Mouse (Mus musculus) adipocyte (in vitro differentiated cells): ENCODE data around the gene Pcsk2.

Experiments
- DNase-seq: peaks from one replicate; pipeline ENCODE4 v3.0.0-alpha.2; 2016; ENCODE audit warnings: low spot score

The Pcsk2 gene

GRCm38 (mm10) chr2:143644374-143644773 lies 98.4 kb downstream of the Pcsk2 start:
- no peak for DNase-seq

- no peak for DNase-seq
Observed at GRCm38 (mm10) chr2:143646001-143646400, 100.0 kb downstream of the Pcsk2 start.

- no peak for DNase-seq
Observed at GRCm38 (mm10) chr2:143654621-143655020, 108.7 kb downstream of the Pcsk2 start.

DNA sequence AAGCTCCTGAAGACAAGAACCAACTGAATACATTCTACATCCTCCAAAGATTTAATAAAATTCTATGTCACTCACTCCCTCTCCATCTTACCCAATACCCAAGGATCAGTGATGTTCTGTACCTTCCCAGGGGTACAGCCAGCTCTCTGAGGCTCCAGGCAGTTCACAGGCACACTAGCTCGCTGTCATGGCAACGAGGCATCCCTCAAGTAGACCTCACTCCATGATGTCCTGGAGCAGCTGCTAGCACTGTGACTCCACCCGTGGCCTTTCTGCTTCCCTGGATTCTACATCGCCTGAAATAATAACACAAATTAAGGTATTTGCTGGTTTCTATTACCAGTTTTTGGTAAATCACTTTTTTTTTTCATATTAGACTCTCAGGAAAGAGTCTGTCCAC lies 111.0 kb downstream of the Pcsk2 start:
- DNase-seq: no peak

DNA sequence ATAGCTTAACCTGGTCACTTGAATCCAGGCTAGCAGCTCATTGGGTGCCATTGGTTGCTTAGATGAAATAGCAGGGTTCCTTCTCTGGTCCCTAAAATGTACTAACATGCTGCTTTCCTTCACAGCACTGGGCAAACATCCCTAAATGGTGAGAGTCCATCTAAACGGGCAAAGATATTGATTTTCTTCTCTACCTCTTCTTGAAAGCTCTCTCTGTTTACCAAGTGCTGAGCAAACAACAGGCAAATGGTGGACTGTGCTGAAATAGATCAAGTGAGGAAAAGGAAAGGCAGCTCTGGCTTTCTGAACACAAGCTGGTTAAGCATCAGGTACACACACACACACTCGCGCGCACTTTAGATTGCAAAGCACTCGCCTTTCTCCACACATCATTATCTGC lies 120.8 kb downstream of the Pcsk2 start:
- DNase-seq: no peak

GRCm38 (mm10) chr2:143677869-143678268 lies 131.9 kb downstream of the Pcsk2 start:
- no peak for DNase-seq

DNA sequence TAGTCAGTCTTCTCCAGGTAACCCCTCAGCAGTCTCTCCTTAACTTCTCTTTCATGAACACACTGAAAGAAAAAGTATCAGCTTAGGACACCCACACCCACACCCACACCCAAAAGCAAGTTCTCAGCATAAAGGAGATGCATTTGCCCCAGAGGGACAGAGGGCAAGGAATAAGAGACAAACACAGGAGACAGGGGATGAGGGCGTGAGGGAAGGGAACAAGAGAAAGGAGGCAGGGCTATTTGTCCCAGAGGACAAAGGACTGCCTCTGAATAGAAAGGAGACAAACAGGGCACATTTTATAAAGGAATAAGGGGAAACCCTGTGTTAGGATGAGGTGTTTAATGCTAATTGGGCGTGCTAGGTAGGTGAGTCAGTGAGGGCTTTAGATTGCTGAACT lies 133.6 kb downstream of the Pcsk2 start:
- no peak for DNase-seq

DNA sequence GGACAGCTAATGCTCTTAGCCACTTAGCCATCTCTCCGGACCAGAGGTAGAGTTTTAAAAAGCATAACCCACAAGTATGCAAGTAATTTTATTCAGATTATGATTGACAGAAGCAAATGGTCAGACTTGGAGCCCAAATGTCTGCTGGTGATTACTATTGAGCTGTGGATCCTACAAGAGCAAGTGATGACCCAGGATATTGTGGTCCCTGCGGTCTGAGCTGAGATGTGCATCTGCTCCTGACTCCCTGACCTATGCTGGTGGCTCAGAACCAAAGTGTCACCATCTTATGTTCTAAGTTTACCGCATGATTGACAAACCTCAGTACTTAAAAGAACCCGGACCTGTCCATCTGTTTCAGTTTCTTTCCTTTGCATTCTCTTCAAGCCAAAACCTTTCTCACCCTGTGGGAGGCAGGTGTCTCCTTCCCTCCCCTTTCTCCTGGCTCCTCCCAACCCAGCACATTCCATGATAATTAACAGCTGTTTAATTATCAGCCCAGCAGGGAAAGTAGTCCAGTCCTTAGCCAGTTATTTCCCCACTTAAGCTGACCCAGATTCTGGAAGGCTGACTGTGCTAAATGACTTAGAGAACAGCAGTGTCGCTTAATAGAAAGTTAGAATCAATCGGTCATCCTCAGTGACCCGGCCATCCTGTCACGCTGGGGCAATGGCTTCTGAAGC lies 136.1 kb downstream of the Pcsk2 start:
- no peak for DNase-seq

GRCm38 (mm10) chr2:143683513-143683912 lies 137.6 kb downstream of the Pcsk2 start:
- no peak for DNase-seq

- no peak for DNase-seq
Observed at GRCm38 (mm10) chr2:143691244-143691643, 145.3 kb downstream of the Pcsk2 start.

DNA sequence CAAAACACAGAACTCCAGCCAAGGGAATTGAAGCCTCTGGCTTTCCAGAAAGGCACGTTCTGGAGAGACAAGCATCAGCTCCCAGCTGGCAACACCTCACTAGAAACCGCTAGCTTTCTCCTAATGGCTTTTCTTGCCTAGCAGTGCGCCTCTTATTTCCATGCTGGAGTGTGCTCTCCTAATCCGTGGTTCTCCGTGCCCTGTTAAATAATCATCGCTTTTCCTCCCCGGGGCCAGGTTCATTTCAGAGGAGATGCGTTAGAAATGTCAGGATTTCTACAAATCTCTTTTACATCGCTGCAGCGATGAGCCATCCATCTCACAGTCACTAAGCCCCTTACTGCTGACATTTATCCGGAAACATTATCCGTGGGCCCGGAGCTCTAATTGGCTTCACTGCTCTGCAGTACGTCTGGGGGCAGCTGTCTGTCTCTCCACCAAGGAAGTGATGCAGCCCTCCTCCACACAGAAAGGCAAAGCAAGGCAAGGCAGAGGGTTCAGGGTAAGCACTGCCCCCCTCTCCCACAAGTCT lies 150.1 kb downstream of the Pcsk2 start:
- no peak for DNase-seq

DNA sequence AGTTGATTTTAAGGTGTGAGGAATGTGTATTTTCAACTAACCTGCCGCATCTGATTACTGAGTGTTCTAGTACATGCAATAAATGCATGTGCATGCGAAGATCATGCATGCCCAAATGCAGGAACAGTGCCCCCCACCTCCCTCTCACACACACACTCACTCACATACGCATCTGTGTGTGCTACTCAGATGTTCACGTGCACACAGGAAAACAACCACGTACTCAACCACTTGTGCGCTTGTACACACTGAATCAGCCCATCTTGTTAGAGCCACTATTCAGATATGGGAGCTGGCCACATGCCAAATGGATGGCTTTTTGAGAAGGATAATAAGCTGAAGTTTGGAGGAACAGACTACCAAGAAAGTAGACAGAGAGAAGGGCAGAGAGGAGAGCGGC lies 150.7 kb downstream of the Pcsk2 start:
- no peak for DNase-seq

GRCm38 (mm10) chr2:143701141-143701540 lies 155.2 kb downstream of the Pcsk2 start:
- DNase-seq: no peak

- no peak for DNase-seq
Observed at GRCm38 (mm10) chr2:143702931-143703344, 157.0 kb downstream of the Pcsk2 start.

GRCm38 (mm10) chr2:143708205-143708604 lies 162.2 kb downstream of the Pcsk2 start:
- DNase-seq: no peak

- no peak for DNase-seq
Observed at GRCm38 (mm10) chr2:143709249-143709648, 163.3 kb downstream of the Pcsk2 start.

GRCm38 (mm10) chr2:143709979-143710378 lies 164.0 kb downstream of the Pcsk2 start:
- no peak for DNase-seq

DNA sequence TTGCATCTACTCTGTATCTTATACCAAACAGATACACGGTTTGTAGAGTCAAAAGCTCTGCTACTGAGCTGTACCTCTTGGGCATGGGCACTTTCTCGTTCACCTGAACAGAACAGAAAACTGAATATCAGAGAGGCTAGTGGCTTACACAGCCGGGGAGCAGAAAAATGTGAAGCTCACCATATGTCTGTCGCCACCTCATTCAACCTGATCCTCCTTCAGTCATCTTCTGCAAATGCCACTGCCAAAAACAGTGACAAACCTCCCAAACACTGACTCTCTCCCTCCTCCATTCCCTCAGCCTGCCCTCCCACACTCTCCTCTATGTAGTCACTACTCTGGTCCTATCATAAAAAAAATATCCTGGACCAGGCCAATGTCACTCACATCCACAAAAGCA lies 165.9 kb downstream of the Pcsk2 start:
- DNase-seq: no peak

DNA sequence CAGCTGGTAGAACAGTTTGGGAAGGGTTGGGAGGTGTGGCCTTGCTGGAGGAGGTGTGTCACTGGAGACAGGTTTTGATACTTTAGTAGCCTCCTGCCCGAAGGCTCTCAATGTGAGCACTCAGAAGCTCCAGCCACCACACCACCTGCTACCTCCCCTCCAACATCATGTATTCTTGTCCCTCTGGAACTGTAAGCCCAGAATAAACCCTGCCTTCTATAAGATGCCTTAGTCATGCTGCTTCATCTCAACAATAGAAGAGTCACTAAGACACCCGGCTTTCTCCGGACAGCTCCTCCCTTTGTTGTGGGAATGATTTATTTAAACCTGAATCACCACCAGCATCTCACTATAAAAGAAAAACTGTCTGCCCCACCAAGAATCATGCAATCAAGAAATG lies 166.9 kb downstream of the Pcsk2 start:
- DNase-seq: no peak

DNA sequence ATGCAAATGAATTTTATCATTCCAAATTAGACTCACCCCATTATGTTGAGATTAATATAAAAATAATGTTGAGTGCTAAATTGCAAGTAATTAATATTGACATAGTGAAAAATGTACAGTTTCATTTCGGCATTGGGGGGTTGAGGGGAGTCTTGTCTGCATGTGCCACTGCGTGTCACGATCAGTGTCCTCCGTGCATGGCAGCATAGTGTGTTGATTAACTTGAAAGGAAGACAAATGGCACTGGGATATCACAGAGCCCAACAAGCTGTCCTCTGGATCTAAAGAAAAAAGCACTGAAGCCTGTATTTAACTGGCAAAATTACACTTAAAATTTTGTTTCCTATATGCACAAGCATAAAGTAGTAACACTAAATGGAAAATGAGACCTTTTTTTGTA lies 167.9 kb downstream of the Pcsk2 start:
- no peak for DNase-seq

GRCm38 (mm10) chr2:143715110-143715509 lies 169.2 kb downstream of the Pcsk2 start:
- no peak for DNase-seq

GRCm38 (mm10) chr2:143723231-143723630 lies 177.3 kb downstream of the Pcsk2 start:
- DNase-seq: no peak

GRCm38 (mm10) chr2:143724101-143724500 lies 178.1 kb downstream of the Pcsk2 start:
- DNase-seq: no peak

DNA sequence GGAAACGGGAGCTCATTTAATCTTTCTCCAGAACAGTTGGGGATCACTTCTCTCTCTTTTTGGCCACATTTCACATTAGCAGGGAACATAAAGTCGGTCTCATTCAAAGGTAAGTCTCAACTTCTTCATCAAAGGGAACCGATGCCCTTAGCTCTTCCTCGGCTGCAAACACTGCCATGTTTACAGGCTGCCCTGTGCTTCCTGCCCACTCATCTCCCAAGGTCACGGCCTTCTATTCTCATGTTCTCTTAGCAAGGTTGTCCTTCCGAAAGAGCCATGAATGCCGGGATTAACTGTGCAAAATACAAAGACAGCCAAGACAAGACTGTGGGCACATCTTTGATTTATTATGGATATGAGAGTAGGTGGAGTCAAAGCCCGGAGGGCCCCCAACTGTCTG lies 178.8 kb downstream of the Pcsk2 start:
- DNase-seq: no peak
